Mouse (Mus musculus) T-helper 2 cell (primary cell): ENCODE measurements around the gene Pi4kb.
"Not testable (repeated sequence)": the region's sequence is repeated elsewhere in the genome, so short reads cannot be mapped to it uniquely, and the experiment has no call there.

Experiments used
- in situ Hi-C: fragments of 300-600 bp; cut with MboI, MseI; formaldehyde crosslinking; loops from one replicate; pipeline ENCODE4 v1.15.1; 2025; ENCODE audit warnings: high pct_unique_total_duplicates

Pi4kb gene

DNA sequence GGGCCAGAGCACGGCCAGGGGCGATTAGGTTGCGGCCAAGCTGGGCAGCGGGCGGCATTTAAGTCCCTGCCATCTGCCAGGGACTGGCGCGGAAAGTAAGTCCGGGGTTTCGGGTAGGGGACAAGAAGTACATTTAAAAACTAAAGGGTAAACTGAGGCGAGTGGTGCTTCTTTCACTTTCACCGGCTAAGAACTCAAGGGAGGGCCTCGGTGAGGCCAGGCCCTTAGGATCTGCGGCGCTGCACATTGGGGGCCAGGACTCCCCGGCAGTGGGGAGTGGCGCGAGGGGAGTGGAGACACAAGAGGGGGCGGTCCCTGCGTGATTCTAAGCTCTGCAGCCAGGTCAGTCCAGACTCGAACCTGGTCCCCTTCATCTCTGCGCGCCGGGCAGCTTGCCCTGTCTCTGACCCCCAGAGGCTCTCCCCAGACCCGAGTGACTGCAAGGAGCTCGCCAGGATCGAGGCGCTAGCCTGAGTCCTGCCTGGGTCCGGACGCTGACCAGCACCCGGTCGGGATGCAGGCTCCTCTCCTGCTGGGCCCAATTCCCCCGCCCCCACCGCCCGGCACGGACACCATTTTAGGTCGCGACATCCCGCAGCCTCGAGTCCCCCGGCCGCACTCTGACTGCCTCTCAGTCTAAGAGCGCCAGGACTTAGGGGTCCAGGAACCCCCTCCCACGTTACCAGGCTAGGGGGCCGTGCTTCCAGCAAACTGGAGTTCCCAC is 40.1 kb downstream of the Pi4kb start:
- in situ Hi-C loops = loop anchor here (10.0 kb wide), 1 partner anchor 1210 kb away; the partner anchor contains the start of genes Hist2h2ac and Hist2h2be

DNA sequence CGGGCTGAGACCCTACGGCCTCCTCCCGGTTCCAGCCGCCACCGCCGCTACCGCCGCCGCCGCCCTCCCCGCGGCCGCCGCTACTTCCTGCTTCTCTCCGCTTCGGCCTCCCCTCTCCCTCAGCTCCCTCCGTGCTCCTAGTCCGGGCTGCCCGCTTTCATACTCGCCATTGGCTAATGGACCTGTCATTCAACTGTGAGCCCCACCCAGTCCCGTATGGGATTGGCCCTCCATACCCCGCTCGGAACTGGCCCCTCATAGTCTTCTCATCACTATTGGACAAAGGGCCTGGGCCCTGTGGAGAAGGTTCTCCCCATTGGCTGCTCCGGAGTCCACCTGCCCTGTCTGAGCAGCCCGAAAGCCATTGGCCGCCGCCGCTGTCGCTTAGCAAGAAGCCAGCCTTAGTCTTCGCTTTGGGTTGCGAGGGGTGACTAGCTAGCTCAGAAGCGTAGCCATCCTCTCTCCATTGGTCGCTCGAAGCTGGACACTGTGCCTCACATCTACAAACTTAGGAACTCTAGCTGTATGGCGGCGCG is 40.9 kb downstream of the Pi4kb start, which contains the start of gene Zfp687:
TSS of gene Zfp687 (minus strand) at position 112 of the 536 bp plus-strand sequence.
- in situ Hi-C loops = loop anchor here (10.0 kb wide), 1 partner anchor 1209 kb away; the partner anchor contains the start of genes Hist2h2ac and Hist2h2be

- in situ Hi-C loops = loop anchor here (10.0 kb wide), 1 partner anchor 1209 kb away; the partner anchor contains the start of genes Hist2h2ac and Hist2h2be
Observed at GRCm38 (mm10) chr3:95015891-95016531, 41.5 kb downstream of the Pi4kb start.

DNA sequence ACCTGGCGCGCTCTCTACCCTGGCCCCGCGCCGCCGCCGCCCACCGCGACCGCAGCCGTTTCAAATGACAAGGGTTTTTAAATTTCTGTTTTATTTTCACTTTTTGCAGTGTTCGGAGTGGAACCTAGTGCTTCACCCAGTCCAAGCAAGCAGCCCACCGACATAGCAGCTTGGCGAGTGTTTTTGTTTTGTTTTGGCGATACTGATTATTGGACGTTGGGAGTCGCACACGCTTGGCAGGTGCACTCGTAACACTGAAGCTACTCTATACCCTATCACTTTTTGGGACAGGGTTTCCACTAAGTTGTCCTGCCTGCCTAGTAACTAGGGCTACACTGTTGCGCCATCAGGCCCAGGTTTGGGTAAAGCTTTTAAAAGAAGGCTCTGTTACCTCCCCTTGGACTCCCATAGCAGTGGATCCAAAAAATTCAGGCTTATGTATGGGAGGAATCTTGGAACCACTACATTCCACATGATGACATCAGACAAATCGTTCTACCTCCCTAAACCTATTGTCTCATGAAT is 42.1 kb downstream of the Pi4kb start:
- in situ Hi-C loops = loop anchor here (10.0 kb wide), 1 partner anchor 1208 kb away; the partner anchor contains the start of genes Hist2h2ac and Hist2h2be

GRCm38 (mm10) chr3:95018741-95019140 is 44.2 kb downstream of the Pi4kb start:
- in situ Hi-C loops = loop anchor here (10.0 kb wide), 1 partner anchor 1206 kb away; the partner anchor contains the start of genes Hist2h2ac and Hist2h2be

GRCm38 (mm10) chr3:95020956-95021355 is 46.4 kb downstream of the Pi4kb start:
- in situ Hi-C loops = not testable (repeated sequence)

GRCm38 (mm10) chr3:95024551-95024950 is 50.0 kb downstream of the Pi4kb start:
- in situ Hi-C loops = no loop called here

- in situ Hi-C loops = no loop called here
Observed at GRCm38 (mm10) chr3:95025202-95025601, 50.7 kb downstream of the Pi4kb start.

- in situ Hi-C loops = no loop called here
Observed at GRCm38 (mm10) chr3:95027057-95027645, 52.6 kb downstream of the Pi4kb start.

GRCm38 (mm10) chr3:95027701-95028100 is 53.2 kb downstream of the Pi4kb start:
- in situ Hi-C loops = no loop called here

GRCm38 (mm10) chr3:95028603-95029002 is 54.1 kb downstream of the Pi4kb start:
- in situ Hi-C loops = no loop called here

GRCm38 (mm10) chr3:95029291-95029827 is 54.8 kb downstream of the Pi4kb start:
- in situ Hi-C loops = not testable (repeated sequence)

- in situ Hi-C loops = no loop called here
Observed at GRCm38 (mm10) chr3:95029953-95030352, 55.4 kb downstream of the Pi4kb start.

DNA sequence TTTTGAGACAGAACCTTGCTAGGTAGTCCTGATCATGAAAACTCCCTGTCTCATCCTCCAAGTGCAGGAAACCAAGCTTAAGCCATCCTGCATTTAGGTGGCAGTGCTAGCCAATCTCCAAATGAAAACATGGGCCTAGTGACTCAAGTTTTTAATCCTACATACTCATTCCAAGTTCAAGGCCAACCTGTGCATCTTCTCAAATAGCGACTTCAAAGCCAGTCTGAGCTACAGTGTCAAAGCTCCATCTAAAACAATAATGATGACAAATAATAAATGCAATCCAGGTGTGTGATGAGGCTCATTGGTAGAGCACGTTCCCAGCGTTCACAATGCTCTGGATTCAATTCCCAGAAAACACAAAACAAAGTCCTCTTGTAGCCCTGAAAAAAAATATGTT is 67.1 kb downstream of the Pi4kb start:
- in situ Hi-C loops = no loop called here

DNA sequence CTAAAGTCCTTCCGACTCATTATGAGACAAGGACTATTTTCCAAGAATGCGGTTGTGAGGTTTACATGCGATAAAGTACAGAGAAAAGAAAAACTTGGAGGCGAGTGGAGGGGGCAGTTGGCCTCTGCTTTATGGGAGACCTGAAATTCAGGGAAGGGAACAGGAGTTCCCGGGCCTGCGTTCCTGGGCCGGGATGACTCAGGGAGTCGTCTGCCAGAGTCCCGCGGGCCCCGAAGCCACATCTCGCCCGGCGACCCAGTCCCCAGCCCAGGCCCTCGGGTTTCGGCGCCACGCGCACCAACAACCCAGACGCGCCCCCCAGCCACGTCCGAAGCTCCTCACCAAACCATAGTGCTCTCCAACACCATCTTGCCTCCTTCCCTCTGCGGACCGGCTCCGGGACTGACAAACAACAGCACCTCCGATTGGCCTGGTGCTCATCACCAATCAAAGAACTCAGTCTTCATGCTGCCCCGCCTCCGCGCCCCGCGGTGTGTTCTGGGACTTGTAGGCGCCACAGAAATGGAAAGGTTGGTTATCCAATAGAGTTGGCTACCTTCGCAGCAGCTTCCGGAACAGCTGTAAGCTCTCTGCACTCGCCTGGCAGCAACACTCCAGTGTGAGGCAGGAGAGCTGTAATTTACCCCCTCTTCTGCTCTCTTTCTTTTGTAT is 67.8 kb downstream of the Pi4kb start, which contains the start of gene Psmd4:
TSS of gene Psmd4 (minus strand) at position 449 of the 672 bp plus-strand sequence.
- in situ Hi-C loops = no loop called here

- in situ Hi-C loops = no loop called here
Observed at GRCm38 (mm10) chr3:95042838-95043229, 68.3 kb downstream of the Pi4kb start.

DNA sequence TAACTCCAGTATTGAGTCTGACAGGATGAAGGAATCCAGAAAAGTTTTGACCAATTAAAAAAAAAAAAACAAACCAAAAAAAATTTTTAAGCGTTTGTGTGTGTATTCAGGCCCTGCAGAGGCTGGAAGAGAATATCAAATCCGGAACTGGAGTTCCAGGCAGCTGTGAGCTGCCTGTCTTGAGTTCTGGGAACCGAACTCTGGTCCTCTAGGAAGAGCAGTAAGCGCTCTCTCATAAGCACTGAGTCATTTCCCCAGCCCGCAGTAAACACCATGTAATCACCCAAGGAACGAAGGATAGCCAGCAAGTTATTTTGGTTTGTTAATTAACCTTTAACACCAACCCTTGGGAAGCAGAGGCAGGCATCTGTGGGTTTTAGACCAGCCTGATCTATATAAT is 68.7 kb downstream of the Pi4kb start:
- in situ Hi-C loops = no loop called here

- in situ Hi-C loops = no loop called here
Observed at GRCm38 (mm10) chr3:95046462-95047057, 72.0 kb downstream of the Pi4kb start.

GRCm38 (mm10) chr3:95047914-95048313 is 73.4 kb downstream of the Pi4kb start:
- in situ Hi-C loops = no loop called here

DNA sequence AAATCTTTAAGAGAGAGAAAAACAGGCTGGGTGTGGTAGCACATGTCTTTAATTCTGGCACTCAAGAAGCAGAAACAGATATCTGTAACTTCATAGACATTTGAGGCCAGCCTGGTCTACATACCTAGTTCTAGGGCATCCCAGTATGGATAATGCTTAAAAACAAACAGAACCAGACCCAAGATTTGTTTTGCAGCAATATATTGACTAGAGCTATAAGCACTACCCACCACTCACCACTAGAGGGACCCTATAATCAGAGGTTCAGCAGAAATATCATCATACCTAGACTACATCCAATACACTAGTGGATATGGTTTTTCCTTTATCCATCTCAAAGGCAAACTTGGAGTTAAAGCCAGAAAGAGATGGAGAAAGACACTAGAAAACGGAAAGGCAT is 78.4 kb downstream of the Pi4kb start:
- in situ Hi-C loops = no loop called here
